Mouse (Mus musculus) right cerebral cortex, adult 18-20 months (tissue): ENCODE results near the gene Fndc11.
"Not testable (repeated sequence)": the region's sequence is repeated elsewhere in the genome, so short reads cannot be mapped to it uniquely, and the experiment has no call there.

Experiments
- DNase-seq: peaks from one replicate; pipeline ENCODE4 v3.0.0; 2022; ENCODE audit warnings: mixed read lengths

The Fndc11 gene

GRCm38 (mm10) chr2:181219538-181220216 is at the start of gene Fndc11:
TSS of gene Fndc11 (plus strand) at chr2:181220013.
- DNase-seq = peak; percentile 50

- peak; percentile 34 for DNase-seq
Observed at GRCm38 (mm10) chr2:181174646-181175045, 45.2 kb upstream of the Fndc11 start.

GRCm38 (mm10) chr2:181178015-181178414 is 41.8 kb upstream of the Fndc11 start:
- DNase-seq = no peak

GRCm38 (mm10) chr2:181178471-181178870 is 41.3 kb upstream of the Fndc11 start:
- DNase-seq = no peak

- DNase-seq = peak; percentile 42
Observed at GRCm38 (mm10) chr2:181180898-181181297, 38.9 kb upstream of the Fndc11 start.

GRCm38 (mm10) chr2:181186635-181187034 is 33.2 kb upstream of the Fndc11 start:
- DNase-seq = peak; percentile 91

GRCm38 (mm10) chr2:181187121-181188000 is 32.5 kb upstream of the Fndc11 start, which contains the start of gene Ppdpf:
TSS of gene Ppdpf (plus strand) at chr2:181187247.
- peak; percentile 95 for DNase-seq

- no peak for DNase-seq
Observed at GRCm38 (mm10) chr2:181188681-181189080, 31.1 kb upstream of the Fndc11 start.

GRCm38 (mm10) chr2:181189321-181189720 is 30.5 kb upstream of the Fndc11 start:
- DNase-seq = no peak

- not testable (repeated sequence) for DNase-seq
Observed at GRCm38 (mm10) chr2:181191385-181191784, 28.4 kb upstream of the Fndc11 start.

GRCm38 (mm10) chr2:181191936-181192335 is 27.9 kb upstream of the Fndc11 start:
- no peak for DNase-seq

- DNase-seq = no peak
Observed at GRCm38 (mm10) chr2:181193044-181193443, 26.8 kb upstream of the Fndc11 start.

- DNase-seq = no peak
Observed at GRCm38 (mm10) chr2:181196628-181197300, 23.0 kb upstream of the Fndc11 start.

- DNase-seq = no peak
Observed at GRCm38 (mm10) chr2:181201606-181202005, 18.2 kb upstream of the Fndc11 start.

- DNase-seq = no peak
Observed at GRCm38 (mm10) chr2:181202422-181202821, 17.4 kb upstream of the Fndc11 start, which contains the start of gene Ptk6. TSS of gene Ptk6 (minus strand) at chr2:181202789.

GRCm38 (mm10) chr2:181202886-181203285 is 16.9 kb upstream of the Fndc11 start:
- DNase-seq = no peak

GRCm38 (mm10) chr2:181205678-181206077 is 14.1 kb upstream of the Fndc11 start:
- DNase-seq = no peak

- no peak for DNase-seq
Observed at GRCm38 (mm10) chr2:181206118-181206517, 13.7 kb upstream of the Fndc11 start.

- DNase-seq = no peak
Observed at GRCm38 (mm10) chr2:181212389-181213020, 7.3 kb upstream of the Fndc11 start.

GRCm38 (mm10) chr2:181213021-181213445 is 6.8 kb upstream of the Fndc11 start, which contains the start of gene Srms:
TSS of gene Srms (minus strand) at chr2:181213185.
- no peak for DNase-seq

GRCm38 (mm10) chr2:181216037-181216436 is 3.8 kb upstream of the Fndc11 start:
- no peak for DNase-seq

GRCm38 (mm10) chr2:181218881-181219485 is 830 bp upstream of the Fndc11 start:
- no peak for DNase-seq
